Mouse (Mus musculus) kidney, embryonic 14.5 days (tissue): ENCODE results near the gene Ccr6. TPM values are rescaled to one million over a fixed set of nuclear protein-coding genes. Genes with fewer than 3 reads are reported as not detected.

ENCODE experiments used
- ATAC-seq: fragments of 200-750 bp; cut with Nextera tagmentation; 2 replicates; pipeline ENCODE4 v1.8.0; 2017; ENCODE audit warnings: moderate number of reproducible peaks, mild to moderate bottlenecking, moderate TSS enrichment, moderate library complexity; ENCODE audit not compliant: low FRiP score, low TSS enrichment
- H3K27ac ChIP-seq: fragments of 300-500 bp; sonication (generic); 2 replicates; pipeline ENCODE4 v1.5.1; 2014; ENCODE audit warnings: low read depth, mild to moderate bottlenecking, low read length, moderate library complexity, mixed read lengths
- H3K27me3 ChIP-seq: fragments of 300-500 bp; sonication (generic); 2 replicates; pipeline ENCODE4 v1.6.1; 2014; ENCODE audit warnings: mild to moderate bottlenecking, low read length; ENCODE audit not compliant: control insufficient read depth, insufficient read depth
- H3K36me3 ChIP-seq: fragments of 300-500 bp; sonication (generic); 2 replicates; pipeline ENCODE4 v1.6.1; 2014; ENCODE audit warnings: low read length, mixed read lengths; ENCODE audit not compliant: control insufficient read depth, insufficient read depth
- H3K4me1 ChIP-seq: fragments of 300-500 bp; sonication (generic); 2 replicates; pipeline ENCODE4 v1.6.1; 2014; ENCODE audit warnings: low read length, mixed read lengths; ENCODE audit not compliant: control insufficient read depth, insufficient read depth
- H3K4me2 ChIP-seq: fragments of 300-500 bp; sonication (generic); replicated peaks from 2 replicates; pipeline ENCODE4 v1.6.1; 2014; ENCODE audit warnings: low read depth, mild to moderate bottlenecking, low read length
- H3K4me3 ChIP-seq: fragments of 300-500 bp; sonication (generic); 2 replicates; pipeline ENCODE4 v1.5.1; 2014; ENCODE audit warnings: mild to moderate bottlenecking, low read length
- H3K9ac ChIP-seq: fragments of 300-500 bp; sonication (generic); 2 replicates; pipeline ENCODE4 v1.6.1; 2014; ENCODE audit warnings: low read depth, mild to moderate bottlenecking, low read length, moderate library complexity
- H3K9me3 ChIP-seq: fragments of 300-500 bp; sonication (generic); 2 replicates; pipeline ENCODE4 v1.6.1; 2016; ENCODE audit warnings: low read length; ENCODE audit not compliant: control insufficient read depth
- WGBS: fragments of 180-500 bp; shearing (Covaris S2); extraction: QIAGEN DNeasy Blood & Tissue Kit; methylation state at CpG from one replicate; pipeline ENCODE4 v1.1.7; 2014; 5-methylcytosine and 5-hydroxymethylcytosine counted together
- polyA plus RNA-seq: library from polyadenylated mRNA; unstranded; fragments of >200 nt; fragmentation: Nextera tagmentation; extraction: Ambion mirVana; gene quantifications from 2 replicates; pipeline ENCODE4 v1.2.1, GENCODE M21; 2014

Gene Ccr6
- polyA plus RNA-seq, 1 experiment from 2014 or later = not detected

DNA sequence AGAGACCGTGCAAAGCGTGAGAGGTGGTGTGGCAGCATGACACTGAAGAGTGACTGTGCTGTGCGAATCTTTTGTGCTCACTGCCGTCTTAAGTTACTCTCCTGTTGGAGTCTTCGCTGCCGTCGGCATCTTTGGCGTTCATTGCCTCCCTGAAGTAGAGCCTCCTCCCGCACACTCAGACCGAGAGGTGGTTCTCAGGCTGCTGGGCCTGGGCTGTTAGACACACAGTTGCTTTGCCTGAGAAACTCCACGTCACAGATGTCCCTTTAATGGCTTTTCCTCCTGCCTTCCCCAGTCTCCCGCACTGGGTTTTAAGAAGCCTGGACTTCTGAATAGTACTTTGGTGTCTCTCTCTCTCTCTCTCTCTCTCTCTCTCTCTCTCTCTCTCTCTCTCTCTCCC lies 5.8 kb downstream of the Ccr6 start:
- no peak overlapping the region for H3K27ac ChIP-seq
- H3K4me2 ChIP-seq = no peak overlapping the region
- no peaks in the 10 kb centered on the region for H3K4me1 ChIP-seq
- no peak for ATAC-seq
- 58% methylated on average over 12 of the region's 12 CpGs for WGBS
- H3K4me3 ChIP-seq = no peak overlapping the region
- no peak overlapping the region for H3K9ac ChIP-seq
- H3K9me3 ChIP-seq = no peaks in the 10 kb centered on the region
- H3K27me3 ChIP-seq = no peaks in the 10 kb centered on the region
- H3K36me3 ChIP-seq = no peaks in the 10 kb centered on the region

- Histone ChIP-seq H3K4me2 (no peak overlapping the region), H3K27me3 (no peaks in the 10 kb centered on the region), H3K4me3 (no peak overlapping the region), H3K9ac (no peak overlapping the region), H3K9me3 (no peaks in the 10 kb centered on the region), H3K27ac (no peak overlapping the region), H3K4me1 (no peaks in the 10 kb centered on the region), H3K36me3 (no peaks in the 10 kb centered on the region)
- no peak for ATAC-seq
- 87% methylated on average over 11 of the region's 11 CpGs for WGBS
Observed at GRCm38 (mm10) chr17:8242186-8242585, 6.3 kb downstream of the Ccr6 start.

DNA sequence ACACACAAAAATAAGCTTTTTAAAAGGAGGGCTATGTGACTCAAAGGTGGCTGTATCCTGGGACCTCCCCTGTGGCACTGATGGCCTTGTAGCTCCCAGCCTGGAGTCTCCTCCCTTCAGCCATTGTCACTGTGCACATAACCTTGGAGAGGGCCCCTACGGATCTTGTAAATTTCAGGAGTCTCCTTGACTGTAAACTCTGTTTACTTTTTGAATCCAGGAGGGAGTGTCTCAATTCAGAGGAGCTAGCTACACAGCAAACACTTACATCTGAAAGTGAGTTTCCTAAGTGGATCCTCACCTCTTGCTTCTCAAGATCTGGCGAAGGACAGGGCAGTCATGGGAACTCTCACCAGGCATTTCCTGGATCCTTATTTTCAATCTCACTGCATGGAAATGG lies 8.3 kb downstream of the Ccr6 start:
- ATAC-seq = no peak
- H3K4me1 ChIP-seq = no peaks in the 10 kb centered on the region
- H3K4me3 ChIP-seq = no peak overlapping the region
- no peak overlapping the region for H3K27ac ChIP-seq
- H3K9ac ChIP-seq = no peak overlapping the region
- WGBS = 71% methylated on average over 2 of the region's 2 CpGs
- no peak overlapping the region for H3K4me2 ChIP-seq
- H3K36me3 ChIP-seq = no peaks in the 10 kb centered on the region
- no peaks in the 10 kb centered on the region for H3K27me3 ChIP-seq
- no peaks in the 10 kb centered on the region for H3K9me3 ChIP-seq

DNA sequence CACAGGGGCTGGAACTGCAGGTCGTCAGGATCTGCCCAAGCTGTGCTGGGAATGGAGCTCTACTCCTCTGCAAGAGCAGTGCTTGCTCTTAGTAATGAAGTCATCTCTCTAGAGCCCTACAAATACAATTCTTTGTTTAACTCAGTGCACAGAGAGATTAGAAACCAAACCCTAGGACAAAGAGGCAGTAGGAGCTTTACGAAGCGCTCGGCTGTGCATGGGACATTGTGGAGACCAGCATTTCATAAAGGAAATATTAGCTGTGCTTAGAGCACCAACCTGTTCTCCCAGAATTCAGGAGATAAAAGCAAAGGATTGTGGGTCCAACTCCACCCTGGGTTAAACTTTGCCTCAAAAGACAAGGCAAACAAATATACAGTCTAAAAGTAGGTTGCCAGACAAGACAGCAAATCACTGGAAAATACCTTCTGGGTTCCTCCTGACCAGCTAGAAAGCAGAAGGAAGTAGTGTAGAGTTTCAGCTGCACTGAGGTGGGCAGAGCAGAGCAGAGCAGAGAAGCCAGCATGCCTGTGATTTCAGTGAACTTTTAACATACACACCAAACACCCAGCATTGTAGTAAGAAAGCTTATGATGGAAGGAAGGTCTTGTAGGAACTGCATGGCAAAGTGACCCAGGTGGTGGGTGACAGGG lies 10.4 kb downstream of the Ccr6 start:
- Histone ChIP-seq H3K4me3 (no peak overlapping the region), H3K27me3 (no peaks in the 10 kb centered on the region), H3K4me1 (no peaks in the 10 kb centered on the region), H3K27ac (no peak overlapping the region), H3K9me3 (no peaks in the 10 kb centered on the region), H3K36me3 (no peaks in the 10 kb centered on the region), H3K9ac (no peak overlapping the region), H3K4me2 (no peak overlapping the region)
- ATAC-seq = no peak
- WGBS = 78% methylated on average over 4 of the region's 4 CpGs

DNA sequence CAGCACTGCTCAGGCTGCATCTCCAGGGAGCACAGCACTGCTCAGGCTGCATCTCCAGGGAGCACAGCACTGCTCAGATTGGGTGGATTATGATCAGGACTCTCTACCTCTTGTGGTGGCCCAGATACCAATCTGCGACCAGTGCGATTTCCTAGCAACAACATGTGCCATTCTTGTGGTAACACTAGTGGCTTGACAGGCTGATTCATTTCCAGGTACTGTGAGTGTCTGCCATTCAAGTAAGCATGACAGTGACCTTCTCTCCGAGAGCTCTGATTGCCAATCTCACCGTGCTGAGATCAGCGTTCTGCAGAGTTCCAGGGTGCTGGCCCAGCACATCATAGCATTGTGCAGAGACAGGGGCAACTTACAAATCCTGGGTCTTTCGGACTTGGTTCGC lies 15.9 kb downstream of the Ccr6 start:
- Histone ChIP-seq H3K4me1 (no peaks in the 10 kb centered on the region), H3K27ac (no peak overlapping the region), H3K4me3 (no peak overlapping the region), H3K4me2 (no peak overlapping the region), H3K9me3 (no peaks in the 10 kb centered on the region), H3K9ac (no peak overlapping the region), H3K27me3 (no peaks in the 10 kb centered on the region), H3K36me3 (no peaks in the 10 kb centered on the region)
- ATAC-seq = no peak
- WGBS = 91% methylated on average over 7 of the region's 7 CpGs

DNA sequence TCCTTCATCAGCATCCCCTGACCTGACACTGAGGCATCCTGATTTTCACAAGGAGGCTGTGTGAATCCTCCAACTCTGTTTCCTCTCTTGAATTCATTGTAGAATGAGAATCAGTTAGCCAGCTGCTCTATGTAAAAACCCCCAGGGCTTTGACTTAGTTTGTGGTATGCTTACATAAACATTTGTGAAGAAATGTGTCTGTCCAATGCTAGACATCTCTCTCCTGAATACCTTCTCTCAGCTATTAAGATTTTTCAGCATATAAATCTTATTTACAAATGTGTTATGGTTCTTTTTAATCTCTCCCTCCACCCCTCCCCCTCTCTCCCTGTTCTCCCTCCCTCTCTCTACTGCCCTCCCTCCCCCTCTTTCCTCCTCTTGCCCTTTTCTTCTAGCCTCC lies 18.4 kb downstream of the Ccr6 start:
- Histone ChIP-seq H3K4me3 (no peak overlapping the region), H3K27ac (no peak overlapping the region), H3K27me3 (no peaks in the 10 kb centered on the region), H3K4me1 (no peaks in the 10 kb centered on the region), H3K36me3 (no peaks in the 10 kb centered on the region), H3K4me2 (no peak overlapping the region), H3K9me3 (no peaks in the 10 kb centered on the region), H3K9ac (no peak overlapping the region)
- no peak for ATAC-seq

DNA sequence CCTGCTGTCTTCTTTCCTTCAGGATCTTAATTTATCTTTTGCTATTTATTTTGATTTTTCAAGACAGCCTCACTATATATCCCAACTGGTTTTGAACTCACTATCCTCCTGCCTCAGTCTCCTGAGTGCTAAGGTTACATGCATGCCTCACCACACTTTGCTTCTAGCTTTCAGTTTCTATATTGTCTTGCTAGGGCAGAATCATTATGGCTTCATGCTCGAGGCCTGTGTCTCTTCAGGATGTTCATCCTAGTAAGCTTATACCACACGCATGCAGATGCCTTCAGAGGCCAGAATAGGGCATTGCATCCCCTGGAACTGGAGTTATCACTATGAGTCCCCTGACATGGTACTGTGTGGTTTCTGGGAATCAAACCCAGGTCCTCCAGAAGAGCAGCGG lies 19.1 kb downstream of the Ccr6 start:
- ATAC-seq = no peak

GRCm38 (mm10) chr17:8255583-8255982 lies 19.7 kb downstream of the Ccr6 start:
- Histone ChIP-seq H3K4me3 (no peak overlapping the region), H3K4me1 (no peaks in the 10 kb centered on the region), H3K9me3 (no peaks in the 10 kb centered on the region), H3K27ac (no peak overlapping the region), H3K27me3 (no peaks in the 10 kb centered on the region), H3K36me3 (no peaks in the 10 kb centered on the region), H3K9ac (no peak overlapping the region), H3K4me2 (no peak overlapping the region)
- 80% methylated on average over 6 of the region's 6 CpGs for WGBS
- no peak for ATAC-seq

More for the DNA sequence above, 19.1 kb downstream of the Ccr6 start:
- H3K4me1 ChIP-seq = no peaks in the 10 kb centered on the region
- H3K4me2 ChIP-seq = no peak overlapping the region
- no peaks in the 10 kb centered on the region for H3K9me3 ChIP-seq
- WGBS = 76% methylated on average over 3 of the region's 3 CpGs
- H3K27me3 ChIP-seq = no peaks in the 10 kb centered on the region
- H3K36me3 ChIP-seq = no peaks in the 10 kb centered on the region
- H3K9ac ChIP-seq = no peak overlapping the region
- no peak overlapping the region for H3K4me3 ChIP-seq
- no peak overlapping the region for H3K27ac ChIP-seq

- no peak overlapping the region for H3K4me3 ChIP-seq
- no peak overlapping the region for H3K9ac ChIP-seq
- 71% methylated on average over 8 of the region's 8 CpGs for WGBS
- H3K9me3 ChIP-seq = no peaks in the 10 kb centered on the region
- H3K27ac ChIP-seq = no peak overlapping the region
- H3K4me1 ChIP-seq = no peaks in the 10 kb centered on the region
- ATAC-seq = no peak
- H3K36me3 ChIP-seq = no peaks in the 10 kb centered on the region
- H3K4me2 ChIP-seq = no peak overlapping the region
- no peaks in the 10 kb centered on the region for H3K27me3 ChIP-seq
Observed at GRCm38 (mm10) chr17:8256982-8257381, 21.1 kb downstream of the Ccr6 start.
